Mouse (Mus musculus) brown adipose tissue, adult 24 weeks (tissue): ENCODE measurements around the gene Brca2. TPM values are rescaled to one million over a fixed set of nuclear protein-coding genes. Genes with fewer than 3 reads are reported as not detected.

ENCODE experiments used
- H3K27ac ChIP-seq: fragments of 200-500 bp; replicated peaks from 2 replicates; pipeline ENCODE4 v1.5.1; 2012; ENCODE audit warnings: low read depth, mild to moderate bottlenecking, low read length
- H3K4me1 ChIP-seq: fragments of 200-500 bp; 2 replicates; pipeline ENCODE4 v1.6.1; 2012; ENCODE audit warnings: low read length, mixed read lengths; ENCODE audit not compliant: control insufficient read depth, insufficient read depth, insufficient read length
- H3K4me3 ChIP-seq: fragments of 200-500 bp; 2 replicates; pipeline ENCODE4 v1.5.1; 2012; ENCODE audit warnings: low read depth, mild to moderate bottlenecking, low read length, moderate library complexity; ENCODE audit not compliant: insufficient read depth
- polyA plus RNA-seq: library from polyadenylated mRNA; stranded (reverse); fragments of >200 nt; gene quantifications from 2 replicates; pipeline ENCODE4 v1.2.4, GENCODE M21; 2012; ENCODE audit not compliant: missing spikeins, insufficient read depth, insufficient read length

The Brca2 gene
- polyA plus RNA-seq, 1 experiment, result 1.4 TPM

GRCm38 (mm10) chr5:150541302-150541701, 18.9 kb downstream of the Brca2 start:
- no peak overlapping the region for H3K27ac ChIP-seq
- H3K4me1 ChIP-seq, result no peaks in the 10 kb centered on the region
- no peak overlapping the region for H3K4me3 ChIP-seq

GRCm38 (mm10) chr5:150543184-150543583, 20.8 kb downstream of the Brca2 start:
- no peaks in the 10 kb centered on the region for H3K4me1 ChIP-seq
- H3K27ac ChIP-seq, result no peak overlapping the region

GRCm38 (mm10) chr5:150551637-150552036, 29.2 kb downstream of the Brca2 start:
- Histone ChIP-seq H3K4me3 (no peak overlapping the region), H3K4me1 (no peaks in the 10 kb centered on the region)

More at GRCm38 (mm10) chr5:150543184-150543583, 20.8 kb downstream of the Brca2 start:
- no peak overlapping the region for H3K4me3 ChIP-seq

GRCm38 (mm10) chr5:150559519-150560103, 37.2 kb downstream of the Brca2 start:
- Histone ChIP-seq H3K4me3 (no peak overlapping the region), H3K27ac (no peak overlapping the region), H3K4me1 (no peaks in the 10 kb centered on the region)

More at GRCm38 (mm10) chr5:150551637-150552036, 29.2 kb downstream of the Brca2 start:
- H3K27ac ChIP-seq, result no peak overlapping the region

GRCm38 (mm10) chr5:150560851-150561250, 38.4 kb downstream of the Brca2 start:
- H3K27ac ChIP-seq, result no peak overlapping the region
- H3K4me3 ChIP-seq, result no peak overlapping the region
- no peaks in the 10 kb centered on the region for H3K4me1 ChIP-seq

- Histone ChIP-seq H3K27ac (no peak overlapping the region), H3K4me3 (no peak overlapping the region), H3K4me1 (no peaks in the 10 kb centered on the region)
Observed at GRCm38 (mm10) chr5:150561376-150561775, 38.9 kb downstream of the Brca2 start.

GRCm38 (mm10) chr5:150561783-150562182, 39.4 kb downstream of the Brca2 start:
- H3K27ac ChIP-seq, result no peak overlapping the region
- H3K4me3 ChIP-seq, result no peak overlapping the region
- H3K4me1 ChIP-seq, result no peaks in the 10 kb centered on the region

- Histone ChIP-seq H3K27ac (no peak overlapping the region), H3K4me3 (no peak overlapping the region), H3K4me1 (no peaks in the 10 kb centered on the region)
Observed at GRCm38 (mm10) chr5:150564426-150564825, 42.0 kb downstream of the Brca2 start.

GRCm38 (mm10) chr5:150566226-150566625, 43.8 kb downstream of the Brca2 start:
- H3K4me3 ChIP-seq, result no peak overlapping the region
- H3K4me1 ChIP-seq, result no peaks in the 10 kb centered on the region

GRCm38 (mm10) chr5:150566971-150567370, 44.5 kb downstream of the Brca2 start:
- Histone ChIP-seq H3K4me3 (no peak overlapping the region), H3K27ac (no peak overlapping the region), H3K4me1 (no peaks in the 10 kb centered on the region)

More at GRCm38 (mm10) chr5:150566226-150566625, 43.8 kb downstream of the Brca2 start:
- H3K27ac ChIP-seq, result no peak overlapping the region

GRCm38 (mm10) chr5:150570496-150571219, 48.2 kb downstream of the Brca2 start:
- no peak overlapping the region for H3K4me3 ChIP-seq
- no peaks in the 10 kb centered on the region for H3K4me1 ChIP-seq
- H3K27ac ChIP-seq, result no peak overlapping the region

GRCm38 (mm10) chr5:150574403-150574802, 52.0 kb downstream of the Brca2 start:
- H3K4me3 ChIP-seq, result no peak overlapping the region
- no peaks in the 10 kb centered on the region; the same call in 1 of the 2 replicates for H3K4me1 ChIP-seq
- no peak overlapping the region for H3K27ac ChIP-seq

- H3K4me3 ChIP-seq, result no peak overlapping the region
- H3K4me1 ChIP-seq, result no peaks in the 10 kb centered on the region; the same call in 1 of the 2 replicates
- H3K27ac ChIP-seq, result no peak overlapping the region
Observed at GRCm38 (mm10) chr5:150574885-150575284, 52.5 kb downstream of the Brca2 start.

GRCm38 (mm10) chr5:150576832-150577231, 54.4 kb downstream of the Brca2 start:
- H3K4me1 ChIP-seq, result no peaks in the 10 kb centered on the region; the same call in 1 of the 2 replicates
- H3K4me3 ChIP-seq, result no peak overlapping the region
- no peak overlapping the region for H3K27ac ChIP-seq

GRCm38 (mm10) chr5:150578613-150579171, 56.3 kb downstream of the Brca2 start:
- Histone ChIP-seq H3K4me1 (peaks cover 3% of the 10 kb centered on the region; the same call in 1 of the 2 replicates), H3K27ac (0 out of 2 replicates have a peak overlapping the region, but pooled peaks have one; percentile 44), H3K4me3 (no peak overlapping the region)
